Mouse (Mus musculus) hindbrain, embryonic 14.5 days (tissue): Measurements from ENCODE around the gene Pccb. TPM values are rescaled to one million over a fixed set of nuclear protein-coding genes. Genes with fewer than 3 reads are reported as not detected.

Source experiments
- ATAC-seq: fragments of 200-750 bp; cut with Nextera tagmentation; 2 replicates; pipeline ENCODE4 v1.8.0; 2017; ENCODE audit warnings: moderate number of reproducible peaks, mild to moderate bottlenecking, moderate TSS enrichment, moderate library complexity; ENCODE audit not compliant: low FRiP score
- DNase-seq: peaks from one replicate; pipeline ENCODE4 v3.0.0-alpha.2; 2015; ENCODE audit warnings: low spot score
- H3K27ac ChIP-seq: fragments of 300-500 bp; sonication (generic); 2 replicates; pipeline ENCODE4 v1.5.1; 2014; ENCODE audit warnings: mild to moderate bottlenecking, moderate library complexity
- H3K27me3 ChIP-seq: fragments of 300-500 bp; sonication (generic); 2 replicates; pipeline ENCODE4 v1.6.1; 2014; ENCODE audit warnings: mild to moderate bottlenecking, low read length, mixed read lengths; ENCODE audit not compliant: control insufficient read depth, insufficient read depth
- H3K36me3 ChIP-seq: fragments of 300-500 bp; sonication (generic); replicated peaks from 2 replicates; pipeline ENCODE4 v1.6.1; 2014; ENCODE audit not compliant: control insufficient read depth, insufficient read depth
- H3K4me1 ChIP-seq: fragments of 300-500 bp; sonication (generic); replicated peaks from 2 replicates; pipeline ENCODE4 v1.6.1; 2014; ENCODE audit warnings: antibody characterized with exemption, low read length, mixed read lengths; ENCODE audit not compliant: control insufficient read depth, insufficient read depth
- H3K4me2 ChIP-seq: fragments of 300-500 bp; sonication (generic); replicated peaks from 2 replicates; pipeline ENCODE4 v1.6.1; 2014; ENCODE audit warnings: mild to moderate bottlenecking, moderate library complexity
- H3K4me3 ChIP-seq: fragments of 300-500 bp; sonication (generic); replicated peaks from 2 replicates; pipeline ENCODE4 v1.5.1; 2014; ENCODE audit warnings: mild to moderate bottlenecking, low read length
- H3K9ac ChIP-seq: fragments of 300-500 bp; sonication (generic); 2 replicates; pipeline ENCODE4 v1.6.1; 2014
- H3K9me3 ChIP-seq: fragments of 300-500 bp; sonication (generic); 2 replicates; pipeline ENCODE4 v1.6.1; 2016; ENCODE audit warnings: low read length; ENCODE audit not compliant: control insufficient read depth
- WGBS: fragments of 180-500 bp; shearing (Covaris S2); extraction: QIAGEN DNeasy Blood & Tissue Kit; methylation state at CpG from one replicate; pipeline ENCODE4 v1.1.7; 2014; 5-methylcytosine and 5-hydroxymethylcytosine counted together
- polyA plus RNA-seq: library from polyadenylated mRNA; unstranded; fragments of >200 nt; fragmentation: Nextera tagmentation; extraction: Ambion mirVana; gene quantifications from 2 replicates; pipeline ENCODE4 v1.2.1, GENCODE M21; 2014

Pccb gene
- polyA plus RNA-seq, 1 experiment from 2014 or later: 24.9 TPM

- H3K9ac ChIP-seq: no peak overlapping the region
- no peak overlapping the region for H3K27ac ChIP-seq
- peaks cover 27% of the 10 kb centered on the region for H3K36me3 ChIP-seq
- no peaks in the 10 kb centered on the region for H3K9me3 ChIP-seq
- 90% methylated on average over 7 of the region's 7 CpGs for WGBS
- H3K4me3 ChIP-seq: no peak overlapping the region
- ATAC-seq (no peak), DNase-seq (no peak)
- no peaks in the 10 kb centered on the region for H3K27me3 ChIP-seq
- H3K4me2 ChIP-seq: no peak overlapping the region
- H3K4me1 ChIP-seq: no peaks in the 10 kb centered on the region
Measured at GRCm38 (mm10) chr9:100982786-100983185, 51.9 kb downstream of the Pccb start.

GRCm38 (mm10) chr9:100979260-100979659, 55.4 kb downstream of the Pccb start:
- Histone ChIP-seq H3K27me3 (no peaks in the 10 kb centered on the region), H3K4me3 (no peak overlapping the region), H3K4me2 (no peak overlapping the region), H3K4me1 (no peaks in the 10 kb centered on the region), H3K9me3 (no peaks in the 10 kb centered on the region), H3K9ac (no peak overlapping the region), H3K36me3 (peaks cover 10% of the 10 kb centered on the region), H3K27ac (no peak overlapping the region)
- DNase-seq (no peak), ATAC-seq (no peak)
- 75% methylated on average over 5 of the region's 5 CpGs for WGBS

- Histone ChIP-seq H3K9me3 (no peaks in the 10 kb centered on the region), H3K27me3 (no peaks in the 10 kb centered on the region), H3K9ac (no peak overlapping the region), H3K27ac (no peak overlapping the region), H3K4me1 (no peaks in the 10 kb centered on the region), H3K4me3 (no peak overlapping the region), H3K36me3 (peaks cover 5% of the 10 kb centered on the region), H3K4me2 (no peak overlapping the region)
- ATAC-seq (no peak), DNase-seq (no peak)
- 94% methylated on average over 5 of the region's 5 CpGs for WGBS
Measured at GRCm38 (mm10) chr9:100978666-100979065, 56.0 kb downstream of the Pccb start.

GRCm38 (mm10) chr9:100969461-100969860, 65.2 kb downstream of the Pccb start:
- Histone ChIP-seq H3K27ac (no peak overlapping the region), H3K4me1 (no peaks in the 10 kb centered on the region), H3K9ac (no peak overlapping the region), H3K4me2 (no peak overlapping the region), H3K27me3 (no peaks in the 10 kb centered on the region), H3K36me3 (no peaks in the 10 kb centered on the region), H3K9me3 (no peaks in the 10 kb centered on the region), H3K4me3 (no peak overlapping the region)
- DNase-seq (no peak), ATAC-seq (no peak)
- 80% methylated on average over 2 of the region's 2 CpGs for WGBS

GRCm38 (mm10) chr9:100964106-100964505, 70.6 kb downstream of the Pccb start:
- no peak overlapping the region for H3K4me3 ChIP-seq
- 0 out of 2 replicates have a peak, but pooled peaks cover 7% of the 10 kb centered on the region for H3K4me1 ChIP-seq
- ATAC-seq (no peak), DNase-seq (no peak)
- no peaks in the 10 kb centered on the region for H3K9me3 ChIP-seq
- H3K27me3 ChIP-seq: no peaks in the 10 kb centered on the region
- no peak overlapping the region for H3K4me2 ChIP-seq
- H3K27ac ChIP-seq: no peak overlapping the region
- H3K36me3 ChIP-seq: 0 out of 2 replicates have a peak, but pooled peaks cover 4% of the 10 kb centered on the region
- 81% methylated on average over 4 of the region's 4 CpGs for WGBS
- no peak overlapping the region for H3K9ac ChIP-seq

- Histone ChIP-seq H3K9me3 (no peaks in the 10 kb centered on the region), H3K9ac (no peak overlapping the region), H3K4me1 (0 out of 2 replicates have a peak, but pooled peaks cover 7% of the 10 kb centered on the region), H3K27ac (no peak overlapping the region), H3K36me3 (peaks cover 10% of the 10 kb centered on the region; the same call in 1 of the 2 replicates), H3K4me2 (no peak overlapping the region), H3K4me3 (no peak overlapping the region), H3K27me3 (no peaks in the 10 kb centered on the region)
- DNase-seq (no peak), ATAC-seq (no peak)
- 56% methylated on average over 1 of the region's 1 CpGs for WGBS
Measured at GRCm38 (mm10) chr9:100963428-100963912, 71.2 kb downstream of the Pccb start.

GRCm38 (mm10) chr9:100962903-100963427, 71.7 kb downstream of the Pccb start:
- H3K27me3 ChIP-seq: no peaks in the 10 kb centered on the region
- H3K9me3 ChIP-seq: no peaks in the 10 kb centered on the region
- ATAC-seq: no peak
- no peak overlapping the region for H3K27ac ChIP-seq
- no peak overlapping the region for H3K9ac ChIP-seq
- 0 out of 2 replicates have a peak, but pooled peaks cover 7% of the 10 kb centered on the region for H3K4me1 ChIP-seq
- no peak for DNase-seq
- WGBS: 64% methylated on average over 5 of the region's 5 CpGs
- H3K4me3 ChIP-seq: no peak overlapping the region
- no peak overlapping the region for H3K4me2 ChIP-seq
- H3K36me3 ChIP-seq: peaks cover 10% of the 10 kb centered on the region; the same call in 1 of the 2 replicates

GRCm38 (mm10) chr9:100951481-100951880, 83.2 kb downstream of the Pccb start:
- Histone ChIP-seq H3K4me2 (no peak overlapping the region), H3K4me3 (no peak overlapping the region), H3K27me3 (no peaks in the 10 kb centered on the region), H3K4me1 (no peaks in the 10 kb centered on the region), H3K36me3 (peaks cover 58% of the 10 kb centered on the region), H3K9me3 (no peaks in the 10 kb centered on the region), H3K27ac (no peak overlapping the region), H3K9ac (no peak overlapping the region)
- 62% methylated on average over 4 of the region's 4 CpGs for WGBS
- no peak for ATAC-seq
- DNase-seq: no peak

GRCm38 (mm10) chr9:100944677-100945365, 89.9 kb downstream of the Pccb start:
- Histone ChIP-seq H3K4me2 (no peak overlapping the region), H3K4me1 (no peaks in the 10 kb centered on the region), H3K27me3 (no peaks in the 10 kb centered on the region), H3K4me3 (no peak overlapping the region), H3K27ac (no peak overlapping the region), H3K9ac (no peak overlapping the region), H3K36me3 (peaks cover 25% of the 10 kb centered on the region), H3K9me3 (0 out of 2 replicates have a peak, but pooled peaks cover 3% of the 10 kb centered on the region)
- 97% methylated on average over 5 of the region's 5 CpGs for WGBS
- ATAC-seq (no peak), DNase-seq (no peak)
